Comparison of ENCODE assay signal across 21 mouse cellular contexts in the genomic region with DNA sequence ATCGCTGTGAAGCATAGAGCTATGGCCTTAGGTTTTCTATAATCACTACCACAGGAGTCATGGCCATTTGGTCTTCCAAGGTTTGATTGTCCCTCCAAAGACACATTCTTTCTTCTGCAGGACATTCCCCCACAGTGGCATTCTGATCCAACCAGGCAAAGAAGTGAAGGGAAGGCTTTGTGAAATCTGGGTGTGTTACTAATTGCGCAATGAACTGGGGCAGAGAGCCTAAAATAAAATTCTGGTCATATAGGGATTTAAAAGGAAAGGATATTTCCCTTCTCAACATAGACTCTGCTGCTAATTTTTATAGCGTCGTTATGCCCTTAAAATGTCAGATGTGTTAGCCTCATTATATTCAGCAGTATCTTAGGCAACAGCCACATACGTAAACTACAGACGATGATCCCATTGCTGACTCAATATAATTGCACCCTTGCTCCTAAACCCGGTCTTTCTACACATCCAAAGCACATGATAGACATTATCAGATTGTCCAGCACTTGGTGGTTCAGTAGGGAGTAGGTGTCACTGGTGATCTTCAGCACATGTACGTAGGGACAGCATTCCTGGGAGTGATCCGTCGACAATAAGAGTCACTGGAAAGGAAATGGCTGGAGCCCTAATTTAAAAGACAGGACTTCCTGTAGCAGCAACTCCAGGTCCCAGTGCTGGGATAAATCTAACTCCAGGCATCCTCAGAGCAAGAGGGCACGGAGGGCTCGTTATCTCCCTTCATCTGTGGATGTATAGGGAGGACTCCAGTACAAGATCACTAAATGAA.
DNase-seq lines count a peak whose midpoint lies in the region; ATAC-seq and TF ChIP-seq lines count a peak whose summit lies in the region.
"Had no signal": no experiment of that assay in that cellular context is flagged by ENCODE, and none has a peak within 500 bp of the region (broad histone marks: within the 10 kb centered on the region; RNA-seq: fewer than 3 reads in every experiment).

No protein-coding gene starts in this region.

- no peak for TF ChIP-seq CTCF in lung, embryonic 14.5 days (IDR thresholded peaks at IDR 0.05; ENCODE audit: low read depth)

- no peak overlapping the region for H3K4me2 ChIP-seq in heart, embryonic 16.5 days (ENCODE audit: low read depth, low read length)
- H3K4me2 ChIP-seq in heart, embryonic 11.5 days: no peak overlapping the region
- H3K4me2 ChIP-seq in lung, embryonic 14.5 days: no peak overlapping the region
- H3K4me2 ChIP-seq: forebrain, embryonic 15.5 days; hindbrain, embryonic 15.5 days; intestine, embryonic 15.5 days; limb, embryonic 15.5 days; liver, embryonic 15.5 days; midbrain, embryonic 12.5 days; neural tube, embryonic 13.5 days had no signal

- H3K9me3 ChIP-seq in heart, embryonic 16.5 days (replicated peaks; ENCODE audit: control insufficient read depth, low read length): no peaks in the 10 kb centered on the region
- H3K9me3 ChIP-seq in heart, embryonic 11.5 days (replicated peaks; ENCODE audit: control insufficient read depth, low read length): no peaks in the 10 kb centered on the region
- H3K9me3 ChIP-seq in lung, embryonic 14.5 days (ENCODE audit: low read depth, low read length): no peaks in the 10 kb centered on the region
- H3K9me3 ChIP-seq: embryonic facial prominence, embryonic 10.5 days; forebrain, embryonic 15.5 days; G1E; hindbrain, embryonic 15.5 days; intestine, embryonic 15.5 days; limb, embryonic 15.5 days; liver, embryonic 15.5 days; midbrain, embryonic 12.5 days; neural tube, embryonic 13.5 days had no signal

- H3K36me3 ChIP-seq in heart, embryonic 16.5 days (ENCODE audit: control insufficient read depth, insufficient read depth): no peaks in the 10 kb centered on the region
- no peaks in the 10 kb centered on the region for H3K36me3 ChIP-seq in heart, embryonic 11.5 days (ENCODE audit: control insufficient read depth, insufficient read depth, low read length)
- no peaks in the 10 kb centered on the region for H3K36me3 ChIP-seq in lung, embryonic 14.5 days (ENCODE audit: insufficient read depth)
- H3K36me3 ChIP-seq: embryonic facial prominence, embryonic 10.5 days; forebrain, embryonic 15.5 days; G1E; hindbrain, embryonic 15.5 days; intestine, embryonic 15.5 days; limb, embryonic 15.5 days; liver, embryonic 15.5 days; midbrain, embryonic 12.5 days; neural tube, embryonic 13.5 days had no signal

- WGBS in heart, embryonic 16.5 days: 57% methylated on average over 12 of the region's 12 CpGs
- 58% methylated on average over 12 of the region's 12 CpGs for WGBS in heart, embryonic 11.5 days (ENCODE audit: insufficient replicate concordance)
- 77% methylated on average over 12 of the region's 12 CpGs for WGBS in lung, embryonic 14.5 days

- H3K9ac ChIP-seq in heart, embryonic 16.5 days (ENCODE audit: low read length): no peak overlapping the region
- no peak overlapping the region for H3K9ac ChIP-seq in heart, embryonic 11.5 days (ENCODE audit: low read depth, low read length)
- no peak overlapping the region for H3K9ac ChIP-seq in lung, embryonic 14.5 days
- H3K9ac ChIP-seq: forebrain, embryonic 15.5 days; hindbrain, embryonic 15.5 days; intestine, embryonic 15.5 days; limb, embryonic 15.5 days; liver, embryonic 15.5 days; midbrain, embryonic 12.5 days; neural tube, embryonic 13.5 days had no signal

- H3K4me3 ChIP-seq in heart, embryonic 16.5 days (ENCODE audit: low read length): no peak overlapping the region
- no peak overlapping the region for H3K4me3 ChIP-seq in heart, embryonic 11.5 days (ENCODE audit: low read depth, low read length)
- H3K4me3 ChIP-seq in lung, embryonic 14.5 days (ENCODE audit: low read depth, low read length): no peak overlapping the region
- H3K4me3 ChIP-seq: embryonic facial prominence, embryonic 10.5 days; forebrain, embryonic 15.5 days; hindbrain, embryonic 15.5 days; intestine, embryonic 15.5 days; limb, embryonic 15.5 days; liver, embryonic 15.5 days; midbrain, embryonic 12.5 days; neural tube, embryonic 13.5 days had no signal

- ATAC-seq in heart, embryonic 16.5 days (replicated peaks; ENCODE audit: extremely low read depth, insufficient read depth, low FRiP score): peak; percentile 28; the same call in 1 of the 2 replicates
- no peak for ATAC-seq in heart, embryonic 11.5 days (replicated peaks; ENCODE audit: insufficient number of reproducible peaks, low FRiP score, low TSS enrichment)
- ATAC-seq in lung, embryonic 14.5 days (ENCODE audit: insufficient read depth): no peak
- no peak for ATAC-seq in granulocyte monocyte progenitor cell, adult 5-6 weeks (replicated peaks; ENCODE audit: poor library complexity, severe bottlenecking)
- ATAC-seq: forebrain, embryonic 15.5 days; intestine, embryonic 15.5 days had no signal

- 0 out of 2 replicates have a peak, but pooled peaks cover 4% of the 10 kb centered on the region for H3K4me1 ChIP-seq in heart, embryonic 16.5 days (ENCODE audit: control insufficient read depth, insufficient read depth, low read length)
- H3K4me1 ChIP-seq in heart, embryonic 11.5 days (ENCODE audit: control insufficient read depth, insufficient read depth, low read length): 0 out of 2 replicates have a peak, but pooled peaks cover 2% of the 10 kb centered on the region
- H3K4me1 ChIP-seq in lung, embryonic 14.5 days (ENCODE audit: insufficient read depth): no peaks in the 10 kb centered on the region
- H3K4me1 ChIP-seq: forebrain, embryonic 15.5 days; hindbrain, embryonic 15.5 days; intestine, embryonic 15.5 days; liver, embryonic 15.5 days; midbrain, embryonic 12.5 days; neural tube, embryonic 13.5 days had no signal

- DNase-seq in adrenal gland, postnatal 10 days: peak; percentile 19
- no peak for DNase-seq in adrenal gland, postnatal 25 days
- DNase-seq in lung, embryonic 14.5 days: peak; percentile 41
- no peak for DNase-seq in lung, postnatal 14 days
- no peak for DNase-seq in frontal cortex, postnatal 36 days (ENCODE audit: low spot score in 2 of 2)
- DNase-seq: cerebellum, adult 9-10 months; right cerebral cortex, adult 18-20 months had no signal

- no peak overlapping the region for H3K27ac ChIP-seq in heart, embryonic 16.5 days (ENCODE audit: low read length)
- no peak overlapping the region for H3K27ac ChIP-seq in heart, embryonic 11.5 days (ENCODE audit: low read depth, low read length)
- H3K27ac ChIP-seq in lung, embryonic 14.5 days (ENCODE audit: low read depth): no peak overlapping the region
- H3K27ac ChIP-seq: embryonic facial prominence, embryonic 10.5 days; forebrain, embryonic 15.5 days; hindbrain, embryonic 15.5 days; intestine, embryonic 15.5 days; limb, embryonic 15.5 days; liver, embryonic 15.5 days; macrophage; midbrain, embryonic 12.5 days; neural tube, embryonic 13.5 days; stomach, postnatal 0 days had no signal

- no peaks in the 10 kb centered on the region for H3K27me3 ChIP-seq in heart, embryonic 16.5 days (ENCODE audit: control insufficient read depth, insufficient read depth, low read length)
- H3K27me3 ChIP-seq in heart, embryonic 11.5 days (ENCODE audit: control insufficient read depth, insufficient read depth, low read length): no peaks in the 10 kb centered on the region
- no peaks in the 10 kb centered on the region for H3K27me3 ChIP-seq in lung, embryonic 14.5 days (ENCODE audit: insufficient read depth, low read length)
- H3K27me3 ChIP-seq: forebrain, embryonic 15.5 days; hindbrain, embryonic 15.5 days; intestine, embryonic 15.5 days; limb, embryonic 15.5 days; liver, embryonic 15.5 days; midbrain, embryonic 12.5 days; neural tube, embryonic 13.5 days had no signal

Comparison
In these comparisons a context has a peak if more than half of its experiments do, and no peak if none do; other contexts are left out.
1. DNase-seq: peak in adrenal gland, postnatal 10 days (single experiment) and lung, embryonic 14.5 days (single experiment); none in adrenal gland, postnatal 25 days (single experiment), lung, postnatal 14 days (single experiment) and frontal cortex, postnatal 36 days (0 of 2).